Mouse (Mus musculus) cerebellum, adult 8-10 months (tissue): ENCODE measurements at regions not wholly inside any gene's neighbourhood (a gene's known extent, or its start where the extent isn't known, plus 50 kb on each side); places are given as distances from the start of the nearest gene placed in this dataset.
A peak's percentile ranks its signal among the peaks of the same experiment; 100 is the strongest.

ENCODE experiments used
- DNase-seq: peaks from one replicate; pipeline ENCODE4 v3.0.0; 2022

DNA sequence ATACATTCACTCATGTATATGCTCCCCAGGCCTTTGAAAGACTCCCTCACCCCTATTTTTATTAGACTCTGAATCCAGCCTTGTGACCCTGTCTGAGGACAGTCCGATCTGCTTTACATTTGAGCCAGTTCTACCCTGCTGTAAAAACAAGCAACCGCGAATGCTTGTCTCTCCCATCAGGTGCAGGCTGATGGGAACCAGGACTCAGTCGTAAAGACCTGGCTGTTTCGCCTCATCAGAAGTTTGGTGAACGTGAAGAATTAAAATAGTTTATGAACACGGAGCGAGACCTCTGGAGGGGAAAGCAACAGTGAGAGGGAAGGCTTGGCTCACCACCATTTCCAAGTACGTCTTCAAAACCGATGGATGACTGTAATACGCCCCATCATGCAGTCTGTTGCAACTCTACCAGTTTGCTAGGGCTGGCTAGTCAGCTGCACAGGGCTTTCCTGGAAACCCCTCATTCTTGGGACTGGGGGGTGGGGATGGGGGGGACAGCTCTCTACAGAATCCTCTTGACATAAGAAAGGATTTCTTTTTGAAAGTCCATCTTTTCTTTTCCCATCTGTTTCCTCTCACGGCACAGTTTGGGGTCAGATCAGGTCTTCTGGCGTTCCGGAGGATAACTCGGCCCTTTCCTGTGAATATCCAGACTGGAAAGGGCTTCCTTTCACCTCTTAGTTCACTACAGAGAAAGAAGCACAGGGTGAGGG, 366.8 kb upstream of the Jarid2 start:
- DNase-seq, result no peak

- DNase-seq, result no peak
These were observed 366.3 kb upstream of the Jarid2 start for GRCm38 (mm10) chr13:44363016-44363415.

DNA sequence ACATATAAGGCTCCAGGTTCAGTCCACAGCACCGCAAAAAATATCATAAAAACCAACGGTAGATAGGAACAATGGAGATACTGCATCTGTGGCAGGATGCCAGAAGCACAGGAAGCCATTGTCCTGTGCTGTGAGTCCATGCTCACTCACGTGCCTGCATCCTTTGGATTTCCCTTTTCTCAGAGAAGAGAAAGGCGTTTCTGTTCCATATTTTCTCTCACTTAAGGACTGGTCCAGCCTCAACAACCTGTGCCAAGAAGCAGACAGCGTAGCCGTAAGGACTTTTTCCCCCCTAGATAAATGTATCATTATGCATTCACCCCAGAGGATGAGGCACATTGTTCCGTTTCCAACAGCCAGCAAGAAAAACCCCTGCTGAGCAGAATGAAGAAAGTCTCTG, 360.0 kb upstream of the Jarid2 start:
- DNase-seq, result no peak

GRCm38 (mm10) chr13:44372361-44372877, 356.9 kb upstream of the Jarid2 start:
- DNase-seq, result no peak

- DNase-seq, result no peak
These were observed 353.7 kb upstream of the Jarid2 start for GRCm38 (mm10) chr13:44375476-44376159.

- no peak for DNase-seq
These were observed 353.1 kb upstream of the Jarid2 start for GRCm38 (mm10) chr13:44376160-44376488.

DNA sequence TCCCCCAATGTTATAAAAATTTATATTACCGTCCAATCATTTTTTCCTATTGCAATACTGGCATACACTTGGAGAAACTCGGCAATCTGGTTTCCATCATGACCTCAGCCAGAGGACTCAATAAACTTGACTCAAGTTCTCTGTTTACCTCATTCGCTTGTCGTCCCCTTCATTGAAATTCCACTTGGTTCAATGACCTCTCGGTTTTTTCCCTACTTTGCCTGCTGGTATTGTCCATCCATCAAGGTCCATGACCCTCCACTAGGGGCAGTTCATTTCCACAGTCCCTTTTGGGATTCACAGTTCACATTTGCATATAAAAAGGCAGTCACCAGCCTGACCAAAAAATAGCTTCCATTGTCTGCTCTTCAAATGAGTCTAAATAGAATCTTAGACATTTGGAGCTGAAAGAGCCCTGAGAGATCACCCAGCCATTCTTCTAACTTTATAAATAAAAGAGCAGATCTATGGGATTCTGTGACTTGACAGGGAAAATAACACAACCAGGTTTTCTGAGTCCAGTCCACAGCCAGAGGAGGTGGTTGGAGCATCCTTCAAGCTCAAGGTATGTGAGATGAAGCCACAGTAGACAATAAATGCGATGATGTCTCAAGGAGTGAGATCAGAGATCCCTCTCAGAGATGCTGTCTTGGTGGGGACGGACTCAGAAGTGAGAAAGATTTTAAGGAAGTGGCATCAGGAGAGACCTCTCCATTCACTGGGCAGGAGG, 347.4 kb upstream of the Jarid2 start:
- no peak for DNase-seq

DNA sequence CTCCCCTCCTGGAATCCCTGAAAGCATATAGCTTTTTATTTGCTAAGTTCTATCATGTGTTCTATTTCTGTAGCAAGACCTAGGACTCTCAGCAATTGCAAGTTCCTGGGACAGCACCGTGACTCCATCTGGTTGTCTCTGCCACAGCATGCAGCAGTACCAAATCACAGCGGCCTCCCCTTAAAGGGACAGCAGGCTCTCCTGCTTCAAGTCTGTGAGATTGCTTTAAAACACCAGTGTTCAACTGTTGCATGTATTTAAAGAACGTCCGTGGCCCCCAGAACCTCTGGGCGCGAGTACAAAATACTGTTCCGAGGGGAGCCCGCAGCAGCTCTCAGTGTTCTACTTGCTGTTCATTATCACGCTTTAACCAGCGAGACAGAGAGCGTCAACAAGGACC, 346.0 kb upstream of the Jarid2 start:
- no peak for DNase-seq

DNA sequence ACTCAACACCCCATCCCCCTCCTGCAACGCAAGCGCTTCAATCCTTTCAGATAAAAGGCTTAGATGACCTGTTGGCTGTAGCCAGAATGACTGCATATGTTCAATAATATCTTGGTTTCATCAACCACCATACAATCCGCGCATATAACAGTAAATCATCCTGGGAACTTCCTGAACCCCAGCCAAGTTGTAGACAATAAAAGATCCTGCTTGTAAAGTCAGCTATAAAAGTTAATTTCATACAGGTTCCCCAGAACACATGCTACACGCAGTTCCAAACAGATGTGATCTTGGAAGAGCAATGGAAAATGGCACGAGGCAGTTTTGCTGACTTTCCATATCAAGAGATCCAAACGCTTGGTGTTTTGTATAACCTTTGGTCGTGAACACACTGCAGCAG, 342.5 kb upstream of the Jarid2 start:
- DNase-seq, result no peak

DNA sequence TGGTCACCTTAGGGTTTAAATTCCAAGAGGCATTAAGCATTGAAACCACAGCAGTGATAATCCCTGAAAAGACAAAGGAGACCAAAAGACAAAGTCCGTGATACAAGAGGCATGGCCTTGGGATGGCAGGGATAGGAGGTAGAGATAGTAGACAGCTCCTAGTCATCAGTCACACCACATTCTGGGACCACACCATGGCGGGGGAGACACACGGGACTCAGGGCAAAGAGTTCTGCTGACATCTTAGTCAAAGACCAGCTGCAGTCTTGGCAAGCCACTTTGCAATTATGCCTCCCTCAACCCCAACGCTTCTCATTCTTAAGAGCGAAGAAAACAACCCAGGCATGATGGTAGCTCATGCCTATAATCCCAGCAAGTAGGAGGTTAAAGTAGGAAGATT, 339.6 kb upstream of the Jarid2 start:
- DNase-seq, result no peak

DNA sequence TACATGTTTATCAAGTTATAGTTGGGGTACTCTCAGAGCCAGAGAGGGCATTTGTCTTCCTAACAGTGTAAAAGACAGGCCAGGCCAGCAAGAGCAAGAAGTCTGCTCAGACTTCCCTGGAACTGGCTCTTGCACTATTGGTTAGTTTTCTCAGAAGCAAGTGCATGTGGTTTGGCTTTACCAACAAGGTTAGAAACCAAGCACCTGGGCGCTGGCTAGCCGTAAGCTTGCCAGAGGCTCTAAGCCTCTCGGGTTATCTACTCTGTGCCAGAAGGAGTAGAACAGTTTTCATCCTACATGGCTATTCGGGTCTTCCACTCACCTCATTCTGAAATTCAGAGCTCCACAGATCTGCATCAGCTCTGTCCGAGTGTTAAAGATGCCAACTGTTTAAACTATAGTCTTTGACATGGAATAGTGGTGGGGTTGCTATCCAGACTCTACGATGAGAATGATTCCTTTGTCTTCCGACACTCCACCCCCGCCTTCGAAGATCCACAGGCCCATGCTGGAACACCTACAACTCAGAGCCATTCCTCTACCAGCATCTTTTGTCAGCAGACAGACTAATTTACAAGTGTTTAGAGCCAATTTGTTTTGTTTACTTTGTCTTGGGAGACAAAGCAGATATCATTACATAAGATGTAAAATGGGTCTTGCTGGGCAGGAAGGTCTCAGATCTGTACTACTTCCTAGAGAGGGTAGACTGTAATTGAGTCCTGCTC, 338.4 kb upstream of the Jarid2 start:
- DNase-seq, result no peak

DNA sequence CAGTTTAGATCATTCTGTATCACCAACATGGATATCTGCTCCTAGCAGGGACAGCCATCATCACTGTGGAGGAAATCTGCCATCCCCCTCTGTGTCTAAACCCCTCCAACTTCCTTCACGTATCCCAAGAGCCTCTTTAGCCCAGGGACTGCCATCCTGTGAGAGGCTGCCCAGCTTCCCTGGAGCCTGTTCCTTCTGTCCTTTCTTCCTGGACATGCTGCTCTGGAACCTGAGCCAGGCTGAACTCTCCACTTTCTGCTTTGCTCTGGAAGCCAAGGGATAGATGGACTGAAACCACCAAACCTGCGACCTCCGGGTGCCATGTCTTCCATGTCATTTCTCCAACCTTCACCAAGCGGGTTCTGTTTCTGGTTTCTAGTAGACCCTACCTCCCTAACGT, 335.3 kb upstream of the Jarid2 start:
- no peak for DNase-seq

DNA sequence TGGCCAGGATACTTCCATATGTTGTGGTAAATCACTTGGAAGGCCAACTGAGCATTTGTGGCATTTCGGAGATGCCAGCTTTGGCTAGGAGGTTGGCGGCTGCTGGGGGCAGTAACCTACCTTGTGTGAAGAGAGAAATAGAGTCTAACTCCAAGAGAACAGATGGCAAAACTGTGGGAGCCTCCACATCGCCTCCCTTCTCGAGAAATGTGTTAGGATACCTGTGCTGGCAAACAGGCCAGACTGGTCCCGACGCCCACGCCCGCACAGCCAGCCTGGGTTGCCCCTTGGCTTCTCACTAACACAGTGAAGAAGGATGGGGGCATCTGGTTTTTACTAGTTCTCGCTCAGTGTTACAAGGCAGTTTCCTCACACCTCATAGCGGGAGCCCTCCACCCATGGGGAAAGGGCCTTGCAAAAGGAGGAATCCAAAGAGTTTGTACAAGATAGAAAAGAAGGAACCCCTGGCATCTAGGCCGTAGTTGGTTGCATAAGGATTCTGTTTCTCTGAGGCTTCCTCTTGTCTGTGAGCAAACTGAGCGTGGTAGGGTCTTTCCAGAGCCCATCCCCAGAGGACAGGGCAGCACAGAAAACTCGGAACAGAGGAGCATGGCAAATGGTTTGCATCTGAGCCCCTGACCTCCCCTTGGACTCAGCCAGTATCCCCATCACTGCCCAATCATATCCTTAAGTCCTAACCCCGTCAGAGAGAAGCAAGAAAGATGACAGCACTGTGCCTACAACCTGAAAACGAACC, 330.5 kb upstream of the Jarid2 start:
- DNase-seq, result peak; percentile 94

- DNase-seq, result peak; percentile 77
These were observed 329.9 kb upstream of the Jarid2 start for GRCm38 (mm10) chr13:44399370-44399685.

- DNase-seq, result peak; percentile 49
These were observed 329.4 kb upstream of the Jarid2 start for GRCm38 (mm10) chr13:44399831-44400321.

DNA sequence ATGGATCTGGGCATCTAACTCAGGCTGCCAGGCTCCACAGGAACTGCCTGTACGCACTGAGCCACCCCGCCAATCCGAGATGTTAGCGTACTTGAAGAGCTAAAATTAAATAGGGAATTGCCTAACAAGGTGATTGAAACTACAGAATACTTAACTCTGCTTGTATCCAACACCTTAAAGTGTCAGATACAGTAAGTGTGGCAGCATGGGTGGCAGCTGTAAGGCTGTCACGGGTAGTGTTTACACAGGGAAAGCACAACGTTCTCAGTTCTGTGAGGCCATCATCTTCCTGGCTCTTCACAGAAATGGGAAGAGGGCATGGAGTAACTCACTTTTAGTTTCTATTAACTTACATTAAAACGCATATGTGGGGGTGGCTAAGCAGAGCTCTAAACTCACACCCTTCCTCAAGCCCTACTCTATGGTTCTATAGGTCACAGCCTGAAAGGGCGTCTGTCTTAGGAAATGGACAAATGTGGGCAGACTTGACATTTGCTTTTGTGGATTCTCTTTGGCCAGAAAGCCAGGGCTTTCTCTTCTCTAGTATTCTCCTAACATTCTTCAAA, 325.2 kb upstream of the Jarid2 start:
- DNase-seq, result no peak

DNA sequence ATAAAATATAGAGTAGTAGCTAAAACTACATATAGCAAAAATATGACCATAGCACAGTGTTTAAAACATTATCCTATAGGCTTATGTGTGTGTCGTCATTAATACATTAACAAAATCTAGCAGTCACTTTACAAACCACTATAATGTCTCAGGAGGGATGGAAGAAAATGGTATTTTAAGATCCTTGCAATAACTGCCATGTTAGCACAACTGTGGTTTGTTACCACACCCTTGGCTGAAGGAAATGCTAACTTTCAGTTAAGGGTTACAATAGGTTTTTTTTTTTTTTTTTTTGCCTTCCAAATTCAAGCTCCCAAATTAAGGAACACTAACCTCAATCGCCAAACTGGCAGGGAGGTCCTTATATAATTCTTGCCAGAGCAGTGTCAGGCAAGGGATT, 322.0 kb upstream of the Jarid2 start:
- DNase-seq, result no peak

- no peak for DNase-seq
These were observed 320.7 kb upstream of the Jarid2 start for GRCm38 (mm10) chr13:44408619-44408959.

GRCm38 (mm10) chr13:44408960-44409719, 320.1 kb upstream of the Jarid2 start:
- DNase-seq, result peak; percentile 43

DNA sequence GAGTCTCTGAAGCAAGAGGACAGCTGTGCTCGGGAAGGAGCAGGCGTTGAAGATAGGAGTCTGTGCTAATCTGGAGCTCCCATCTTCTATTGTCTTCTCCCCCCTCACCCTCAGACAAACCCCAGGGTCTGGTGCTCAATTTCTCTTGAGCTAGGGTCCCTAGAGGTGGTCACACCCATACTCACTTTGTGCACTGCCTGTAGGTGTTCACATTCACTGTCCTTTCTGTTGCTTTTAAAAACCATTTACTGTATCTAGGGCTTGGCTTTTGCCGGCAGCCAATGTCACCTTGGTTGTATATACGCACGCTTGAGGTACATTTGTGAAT, 319.6 kb upstream of the Jarid2 start:
- no peak for DNase-seq

- DNase-seq, result no peak
These were observed 317.3 kb upstream of the Jarid2 start for GRCm38 (mm10) chr13:44411781-44412496.
